Mouse (Mus musculus) left cerebral cortex, postnatal 4 days (tissue): ENCODE measurements around the gene Stxbp1. TPM values are rescaled to one million over a fixed set of nuclear protein-coding genes. Genes with fewer than 3 reads are reported as not detected.

Experiments used
- total RNA-seq, 2 experiments: library from RNA; stranded (reverse); gene quantifications; 2 replicates each; pipeline ENCODE4 v1.2.3; 2021

Stxbp1 gene
- total RNA-seq, 2 experiments from 2014 or later = 557 to 578 TPM

Other genes starting within 250 kb of the Stxbp1 start
- 10 to 100 TPM; 78.8 to 91.8 TPM for gene St6galnac6, start 247.5 kb downstream of the Stxbp1 start, total RNA-seq
- gene Ak1, start 225.5 kb downstream of the Stxbp1 start, total RNA-seq = 100 to 1,000 TPM; 100 to 106 TPM
- gene Eng, start 200.7 kb downstream of the Stxbp1 start, total RNA-seq = 10 to 100 TPM; 21.2 to 26.1 TPM
- 10 to 100 TPM; 26.3 to 30.0 TPM for gene Fpgs, start 143.1 kb downstream of the Stxbp1 start, total RNA-seq
- 10 to 100 TPM; 87.8 to 88.0 TPM for gene Cdk9, start 134.2 kb downstream of the Stxbp1 start, total RNA-seq
- 10 to 100 TPM; 33.1 to 37.2 TPM for gene Sh2d3c, start 126.2 kb downstream of the Stxbp1 start, total RNA-seq
- 1 to 10 TPM; 3.0 to 3.2 TPM for gene 6330409D20Rik, start 106.2 kb downstream of the Stxbp1 start, total RNA-seq
- 10 to 100 TPM; 29.3 to 30.5 TPM for gene Tor2a, start 90.0 kb downstream of the Stxbp1 start, total RNA-seq
- under 1 TPM; 0.42 to 0.66 TPM for gene Ttc16, start 71.6 kb downstream of the Stxbp1 start, total RNA-seq
- 10 to 100 TPM in 1 of 2 experiments, 1 to 10 TPM in 1; 6.5 to 11.2 TPM for gene Ptrh1, start 71.5 kb downstream of the Stxbp1 start, total RNA-seq
- under 1 TPM; 0.34 to 0.58 TPM for gene Cfap157, start 62.8 kb downstream of the Stxbp1 start, total RNA-seq
- gene Fam129b, start 28.9 kb upstream of the Stxbp1 start, total RNA-seq = 10 to 100 TPM; 55.1 to 63.3 TPM
- 100 to 1,000 TPM; 200 to 215 TPM for gene Rpl12, start 114.3 kb upstream of the Stxbp1 start, total RNA-seq
- 10 to 100 TPM; 47.6 to 47.7 TPM for gene Lrsam1, start 114.4 kb upstream of the Stxbp1 start, total RNA-seq
- 10 to 100 TPM; 17.1 to 20.3 TPM for gene Slc2a8, start 134.8 kb upstream of the Stxbp1 start, total RNA-seq